Mouse (Mus musculus): ENCODE measurements around the gene Dennd1c.

DNA sequence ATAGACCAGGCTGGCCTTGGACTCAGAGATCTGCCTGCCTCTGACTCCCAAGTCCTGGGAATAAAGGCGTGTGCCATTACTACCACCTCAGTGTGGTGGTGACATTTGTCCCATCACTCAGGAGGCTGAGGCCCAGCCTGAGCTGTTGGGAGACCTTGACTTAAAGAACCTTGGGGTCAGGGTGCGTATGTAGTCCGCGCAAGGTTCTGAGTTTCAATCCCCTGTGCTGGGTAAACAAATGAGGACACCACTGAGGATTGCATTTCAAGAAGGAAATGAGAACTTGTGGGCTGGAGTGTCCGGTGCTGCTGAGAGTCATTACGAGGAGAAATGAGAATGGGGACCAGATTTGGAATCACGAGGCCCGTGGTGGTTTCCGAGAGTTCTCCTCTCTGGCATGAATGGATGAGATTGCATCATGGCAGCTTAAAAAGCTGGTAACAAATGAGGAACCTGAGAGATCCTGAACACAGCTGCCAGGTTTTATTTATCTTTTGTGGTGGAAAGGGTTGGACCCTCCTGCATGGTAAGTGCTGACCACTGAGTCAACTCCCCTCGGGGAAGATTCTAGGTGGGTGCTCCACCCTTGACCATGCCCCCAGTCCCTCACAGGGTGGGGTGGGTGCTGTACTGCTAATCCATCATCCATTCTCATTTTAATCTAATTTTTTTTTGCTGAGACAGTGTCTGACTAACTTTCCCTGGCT, 34.6 kb upstream of the Dennd1c start:
- TF ChIP-seq GATA1 (IDR thresholded peaks at IDR 0.05; ENCODE audit: low read length) = no peak
- no peak for TF ChIP-seq TAL1 (IDR thresholded peaks at IDR 0.05; ENCODE audit: low read length)
